Mouse (Mus musculus) kidney, embryonic 16.5 days (tissue): ENCODE data around the gene Anxa5. TPM values are rescaled to one million over a fixed set of nuclear protein-coding genes. Genes with fewer than 3 reads are reported as not detected.

Experiments
- ATAC-seq: fragments of 200-750 bp; cut with Nextera tagmentation; 2 replicates; pipeline ENCODE4 v1.8.0; 2017; ENCODE audit warnings: moderate TSS enrichment; ENCODE audit not compliant: low FRiP score, low TSS enrichment
- H3K27ac ChIP-seq: fragments of 300-500 bp; sonication (generic); 2 replicates; pipeline ENCODE4 v1.5.1; 2014; ENCODE audit warnings: low read length
- H3K27me3 ChIP-seq: fragments of 300-500 bp; sonication (generic); 2 replicates; pipeline ENCODE4 v1.6.1; 2014; ENCODE audit warnings: low read length, control low read depth, mixed read lengths; ENCODE audit not compliant: insufficient read depth
- H3K36me3 ChIP-seq: fragments of 300-500 bp; sonication (generic); 2 replicates; pipeline ENCODE4 v1.6.1; 2014; ENCODE audit warnings: low read length, control low read depth, mixed read lengths; ENCODE audit not compliant: insufficient read depth
- H3K4me1 ChIP-seq: fragments of 300-500 bp; sonication (generic); 2 replicates; pipeline ENCODE4 v1.6.1; 2014; ENCODE audit warnings: low read length, control low read depth, mixed read lengths; ENCODE audit not compliant: insufficient read depth
- H3K4me2 ChIP-seq: fragments of 300-500 bp; sonication (generic); replicated peaks from 2 replicates; pipeline ENCODE4 v1.6.1; 2014; ENCODE audit warnings: low read depth, low read length
- H3K4me3 ChIP-seq: fragments of 300-500 bp; sonication (generic); 2 replicates; pipeline ENCODE4 v1.5.1; 2014; ENCODE audit warnings: mild to moderate bottlenecking, low read length
- H3K9ac ChIP-seq: fragments of 300-500 bp; sonication (generic); replicated peaks from 2 replicates; pipeline ENCODE4 v1.6.1; 2014; ENCODE audit warnings: low read length
- H3K9me3 ChIP-seq: fragments of 300-500 bp; sonication (generic); 2 replicates; pipeline ENCODE4 v1.6.1; 2016; ENCODE audit warnings: low read length, control low read depth
- WGBS: fragments of 180-500 bp; shearing (Covaris S2); extraction: QIAGEN DNeasy Blood & Tissue Kit; methylation state at CpG from one replicate; pipeline ENCODE4 v1.1.7; 2014; 5-methylcytosine and 5-hydroxymethylcytosine counted together
- polyA plus RNA-seq: library from polyadenylated mRNA; unstranded; fragments of >200 nt; fragmentation: Nextera tagmentation; extraction: Ambion mirVana; gene quantifications from 2 replicates; pipeline ENCODE4 v1.2.1, GENCODE M21; 2015

Gene Anxa5
- polyA plus RNA-seq, 1 experiment from 2014 or later: 434 TPM

GRCm38 (mm10) chr3:36461819-36462218 is 13.9 kb downstream of the Anxa5 start:
- Histone ChIP-seq H3K9me3 (no peaks in the 10 kb centered on the region), H3K4me1 (no peaks in the 10 kb centered on the region), H3K27ac (no peak overlapping the region), H3K27me3 (no peaks in the 10 kb centered on the region), H3K4me3 (no peak overlapping the region), H3K36me3 (peaks cover 52% of the 10 kb centered on the region), H3K4me2 (no peak overlapping the region), H3K9ac (no peak overlapping the region)
- 86% methylated on average over 5 of the region's 5 CpGs for WGBS
- no peak for ATAC-seq

GRCm38 (mm10) chr3:36460717-36461116 is 15.0 kb downstream of the Anxa5 start:
- H3K4me2 ChIP-seq: no peak overlapping the region
- H3K27ac ChIP-seq: no peak overlapping the region
- H3K36me3 ChIP-seq: peaks cover 57% of the 10 kb centered on the region
- no peaks in the 10 kb centered on the region for H3K4me1 ChIP-seq
- no peaks in the 10 kb centered on the region for H3K9me3 ChIP-seq
- 85% methylated on average over 7 of the region's 7 CpGs for WGBS
- no peaks in the 10 kb centered on the region for H3K27me3 ChIP-seq
- ATAC-seq: no peak
- H3K9ac ChIP-seq: no peak overlapping the region
- no peak overlapping the region for H3K4me3 ChIP-seq

- no peak overlapping the region for H3K4me2 ChIP-seq
- no peaks in the 10 kb centered on the region for H3K4me1 ChIP-seq
- H3K9me3 ChIP-seq: no peaks in the 10 kb centered on the region
- no peak overlapping the region for H3K27ac ChIP-seq
- H3K4me3 ChIP-seq: no peak overlapping the region
- no peak for ATAC-seq
- 75% methylated on average over 3 of the region's 3 CpGs for WGBS
- H3K27me3 ChIP-seq: no peaks in the 10 kb centered on the region
- peaks cover 57% of the 10 kb centered on the region for H3K36me3 ChIP-seq
- no peak overlapping the region for H3K9ac ChIP-seq
These were observed 20.1 kb downstream of the Anxa5 start for GRCm38 (mm10) chr3:36455566-36455965.

GRCm38 (mm10) chr3:36455124-36455523 is 20.6 kb downstream of the Anxa5 start:
- H3K4me1 ChIP-seq: no peaks in the 10 kb centered on the region
- no peak overlapping the region for H3K9ac ChIP-seq
- WGBS: 88% methylated on average over 8 of the region's 8 CpGs
- no peak for ATAC-seq
- no peaks in the 10 kb centered on the region for H3K9me3 ChIP-seq
- no peak overlapping the region for H3K27ac ChIP-seq
- no peak overlapping the region for H3K4me2 ChIP-seq
- no peak overlapping the region for H3K4me3 ChIP-seq
- H3K36me3 ChIP-seq: peaks cover 59% of the 10 kb centered on the region
- no peaks in the 10 kb centered on the region for H3K27me3 ChIP-seq

GRCm38 (mm10) chr3:36452502-36452901 is 23.2 kb downstream of the Anxa5 start:
- no peak for ATAC-seq
- Histone ChIP-seq H3K4me2 (no peak overlapping the region), H3K27me3 (no peaks in the 10 kb centered on the region), H3K9me3 (no peaks in the 10 kb centered on the region), H3K27ac (no peak overlapping the region), H3K36me3 (peaks cover 53% of the 10 kb centered on the region), H3K4me1 (no peaks in the 10 kb centered on the region), H3K4me3 (no peak overlapping the region), H3K9ac (no peak overlapping the region)
- WGBS: 84% methylated on average over 1 of the region's 1 CpGs

- Histone ChIP-seq H3K4me2 (no peak overlapping the region), H3K36me3 (peaks cover 37% of the 10 kb centered on the region), H3K27me3 (no peaks in the 10 kb centered on the region), H3K4me1 (no peaks in the 10 kb centered on the region), H3K9me3 (no peaks in the 10 kb centered on the region), H3K27ac (no peak overlapping the region), H3K4me3 (no peak overlapping the region), H3K9ac (no peak overlapping the region)
- 37% methylated on average over 20 of the region's 20 CpGs for WGBS
- ATAC-seq: no peak
These were observed 26.2 kb downstream of the Anxa5 start for GRCm38 (mm10) chr3:36449292-36450165.

- WGBS: 78% methylated on average over 6 of the region's 6 CpGs
These were observed 28.8 kb downstream of the Anxa5 start for GRCm38 (mm10) chr3:36446918-36447317.

GRCm38 (mm10) chr3:36446506-36446905 is 29.2 kb downstream of the Anxa5 start:
- Histone ChIP-seq H3K9ac (no peak overlapping the region), H3K36me3 (peaks cover 22% of the 10 kb centered on the region), H3K4me1 (no peaks in the 10 kb centered on the region), H3K27me3 (no peaks in the 10 kb centered on the region), H3K4me3 (no peak overlapping the region), H3K27ac (no peak overlapping the region), H3K4me2 (no peak overlapping the region), H3K9me3 (no peaks in the 10 kb centered on the region)
- WGBS: 82% methylated on average over 5 of the region's 5 CpGs
- ATAC-seq: no peak

More at GRCm38 (mm10) chr3:36446918-36447317, 28.8 kb downstream of the Anxa5 start:
- no peak overlapping the region for H3K4me2 ChIP-seq
- no peak overlapping the region for H3K4me3 ChIP-seq
- no peaks in the 10 kb centered on the region for H3K4me1 ChIP-seq
- no peak overlapping the region for H3K9ac ChIP-seq
- H3K27me3 ChIP-seq: no peaks in the 10 kb centered on the region
- ATAC-seq: no peak
- H3K27ac ChIP-seq: no peak overlapping the region
- H3K9me3 ChIP-seq: no peaks in the 10 kb centered on the region
- H3K36me3 ChIP-seq: peaks cover 22% of the 10 kb centered on the region

- Histone ChIP-seq H3K36me3 (peaks cover 18% of the 10 kb centered on the region), H3K4me3 (no peak overlapping the region), H3K27ac (no peak overlapping the region), H3K27me3 (no peaks in the 10 kb centered on the region), H3K9ac (no peak overlapping the region), H3K4me1 (no peaks in the 10 kb centered on the region), H3K9me3 (no peaks in the 10 kb centered on the region), H3K4me2 (no peak overlapping the region)
- no peak for ATAC-seq
- 95% methylated on average over 3 of the region's 3 CpGs for WGBS
These were observed 29.7 kb downstream of the Anxa5 start for GRCm38 (mm10) chr3:36446041-36446440.

GRCm38 (mm10) chr3:36442426-36442825 is 33.3 kb downstream of the Anxa5 start:
- Histone ChIP-seq H3K9me3 (no peaks in the 10 kb centered on the region), H3K9ac (no peak overlapping the region), H3K27ac (no peak overlapping the region), H3K4me3 (no peak overlapping the region), H3K4me1 (no peaks in the 10 kb centered on the region), H3K4me2 (no peak overlapping the region), H3K27me3 (no peaks in the 10 kb centered on the region), H3K36me3 (no peaks in the 10 kb centered on the region; the same call in 1 of the 2 replicates)
- ATAC-seq: peak; percentile 35; the same call in 1 of the 2 replicates
- WGBS: 0% methylated on average over 2 of the region's 2 CpGs
